Mouse (Mus musculus) liver, embryonic 16.5 days (tissue): ENCODE data around the gene Cyp2d22. TPM values are rescaled to one million over a fixed set of nuclear protein-coding genes. Genes with fewer than 3 reads are reported as not detected.

Experiments
- ATAC-seq: fragments of 200-750 bp; cut with Nextera tagmentation; 2 replicates; pipeline ENCODE4 v1.8.0; 2017; ENCODE audit warnings: low read depth, mild to moderate bottlenecking, moderate number of reproducible peaks, moderate library complexity
- H3K27ac ChIP-seq: fragments of 300-500 bp; sonication (generic); 2 replicates; pipeline ENCODE4 v1.5.1; 2014; ENCODE audit warnings: mild to moderate bottlenecking, low read length
- H3K27me3 ChIP-seq: fragments of 300-500 bp; sonication (generic); 2 replicates; pipeline ENCODE4 v1.6.1; 2014; ENCODE audit warnings: low read depth, low read length, mixed read lengths; ENCODE audit not compliant: control insufficient read depth, insufficient read depth
- H3K36me3 ChIP-seq: fragments of 300-500 bp; sonication (generic); 2 replicates; pipeline ENCODE4 v1.6.1; 2014; ENCODE audit warnings: mild to moderate bottlenecking; ENCODE audit not compliant: control insufficient read depth, insufficient read depth
- H3K4me1 ChIP-seq: fragments of 300-500 bp; sonication (generic); 2 replicates; pipeline ENCODE4 v1.6.1; 2014; ENCODE audit warnings: low read depth, low read length, mixed read lengths; ENCODE audit not compliant: control insufficient read depth
- H3K4me2 ChIP-seq: fragments of 300-500 bp; sonication (generic); 2 replicates; pipeline ENCODE4 v1.6.1; 2014; ENCODE audit warnings: low read depth, low read length, mixed read lengths
- H3K4me3 ChIP-seq: fragments of 300-500 bp; sonication (generic); 2 replicates; pipeline ENCODE4 v1.5.1; 2014; ENCODE audit warnings: low read depth, mild to moderate bottlenecking, low read length
- H3K9ac ChIP-seq: fragments of 300-500 bp; sonication (generic); 2 replicates; pipeline ENCODE4 v1.6.1; 2014; ENCODE audit warnings: low read depth, low read length
- H3K9me3 ChIP-seq: fragments of 300-500 bp; sonication (generic); replicated peaks from 2 replicates; pipeline ENCODE4 v1.6.1; 2016; ENCODE audit warnings: low read length; ENCODE audit not compliant: control insufficient read depth
- WGBS: fragments of 180-500 bp; shearing (Covaris S2); extraction: QIAGEN DNeasy Blood & Tissue Kit; methylation state at CpG from one replicate; pipeline ENCODE4 v1.1.7; 2014; ENCODE audit not compliant: insufficient replicate concordance; 5-methylcytosine and 5-hydroxymethylcytosine counted together
- polyA plus RNA-seq: library from polyadenylated mRNA; unstranded; fragments of >200 nt; fragmentation: Nextera tagmentation; extraction: Ambion mirVana; gene quantifications from 2 replicates; pipeline ENCODE4 v1.2.1, GENCODE M21; 2015

Cyp2d22 gene
- polyA plus RNA-seq, 1 experiment from 2014 or later, result 20.6 TPM

DNA sequence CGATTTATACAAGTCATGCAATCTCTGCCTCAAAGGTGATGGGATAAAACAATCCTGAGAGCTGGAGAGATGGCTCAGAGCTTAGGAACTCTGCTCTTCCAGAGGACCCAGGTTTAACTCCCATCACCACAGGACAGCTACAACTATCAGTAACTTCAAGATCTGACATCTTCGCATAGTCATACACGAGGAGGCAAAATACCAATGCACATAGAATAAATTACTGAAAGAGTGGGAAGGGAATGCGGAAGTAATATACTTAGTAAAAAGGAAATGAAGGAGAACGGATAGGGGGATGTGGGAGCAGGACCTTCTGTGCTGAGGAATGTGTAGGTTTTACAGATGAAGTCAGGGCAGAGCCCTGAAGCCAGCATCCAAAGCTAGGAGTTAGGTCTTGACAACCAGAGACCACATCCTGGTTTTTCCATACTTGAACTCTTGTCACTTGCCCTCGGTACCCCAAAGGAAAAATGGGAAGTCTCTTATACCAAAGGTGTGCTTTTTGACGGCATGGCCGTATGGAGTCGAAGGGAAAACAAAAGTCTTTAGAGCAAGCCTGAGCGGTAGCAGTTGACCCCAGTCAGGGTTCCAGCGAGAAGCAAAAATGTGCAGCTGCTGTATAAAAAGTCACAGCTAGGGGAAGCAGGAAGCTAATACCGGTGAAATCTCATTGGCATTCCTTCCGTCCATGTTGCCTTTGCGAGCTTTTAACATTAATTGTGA, 33.3 kb downstream of the Cyp2d22 start:
- H3K4me2 ChIP-seq, result peak overlapping the region; percentile 74
- H3K4me3 ChIP-seq, result peak overlapping the region; percentile 85
- H3K27ac ChIP-seq, result peak overlapping the region; percentile 96
- 34% methylated on average over 14 of the region's 14 CpGs for WGBS
- no peaks in the 10 kb centered on the region for H3K27me3 ChIP-seq
- no peaks in the 10 kb centered on the region for H3K9me3 ChIP-seq
- no peak for ATAC-seq
- peak overlapping the region; percentile 87 for H3K9ac ChIP-seq
- H3K4me1 ChIP-seq, result peaks cover 81% of the 10 kb centered on the region
- peaks cover 42% of the 10 kb centered on the region for H3K36me3 ChIP-seq

DNA sequence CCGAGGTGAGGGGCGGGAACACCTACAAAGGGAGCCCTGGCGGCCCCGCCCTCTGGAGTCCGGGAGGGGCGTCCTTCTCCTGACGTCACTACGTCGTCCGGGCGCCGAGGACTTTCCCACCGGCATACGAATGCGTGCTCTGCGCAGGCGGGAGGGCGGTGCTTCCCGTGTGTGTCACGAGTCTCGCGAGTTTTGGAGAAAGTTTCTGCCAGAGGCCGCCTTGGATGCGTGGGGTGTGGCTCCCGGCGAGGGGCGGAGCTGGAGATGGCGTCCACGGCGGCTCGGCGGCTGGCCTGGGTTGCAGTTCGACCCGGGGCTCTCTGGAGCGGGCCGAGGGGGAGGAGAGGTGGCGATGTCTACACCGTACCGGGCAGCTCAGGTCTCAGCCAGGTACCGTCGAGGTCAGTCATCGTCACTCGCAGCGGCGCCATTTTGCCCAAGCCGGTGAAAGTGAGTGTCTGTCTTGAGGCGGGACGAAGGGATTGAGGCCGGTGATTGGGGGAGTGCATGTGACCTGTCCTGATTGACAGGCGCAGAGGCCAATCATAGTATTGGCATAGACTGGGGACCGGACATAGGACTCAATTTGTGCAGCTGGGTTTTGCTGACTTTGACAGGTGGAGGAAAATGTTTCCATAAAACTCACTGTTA, 34.1 kb downstream of the Cyp2d22 start:
- H3K36me3 ChIP-seq, result peaks cover 42% of the 10 kb centered on the region

GRCm38 (mm10) chr15:82344971-82345370, 35.1 kb downstream of the Cyp2d22 start:
- Histone ChIP-seq H3K27me3 (no peaks in the 10 kb centered on the region), H3K9ac (peak overlapping the region; percentile 96), H3K4me3 (peak overlapping the region; percentile 38), H3K4me2 (peak overlapping the region; percentile 94), H3K9me3 (no peaks in the 10 kb centered on the region), H3K4me1 (peaks cover 78% of the 10 kb centered on the region), H3K36me3 (peaks cover 33% of the 10 kb centered on the region), H3K27ac (peak overlapping the region; percentile 100)
- no peak for ATAC-seq
- 52% methylated on average over 6 of the region's 6 CpGs for WGBS

More for the DNA sequence above, 34.1 kb downstream of the Cyp2d22 start:
- H3K4me2 ChIP-seq, result peak overlapping the region; percentile 74
- 0% methylated on average over 51 of the region's 51 CpGs for WGBS
- no peaks in the 10 kb centered on the region for H3K27me3 ChIP-seq
- no peaks in the 10 kb centered on the region for H3K9me3 ChIP-seq
- peaks cover 77% of the 10 kb centered on the region for H3K4me1 ChIP-seq
- H3K4me3 ChIP-seq, result peak overlapping the region; percentile 85
- ATAC-seq, result peak; percentile 85
- H3K9ac ChIP-seq, result peak overlapping the region; percentile 87
- peak overlapping the region; percentile 96 for H3K27ac ChIP-seq

GRCm38 (mm10) chr15:82343368-82344287, 36.4 kb downstream of the Cyp2d22 start:
- Histone ChIP-seq H3K4me2 (peak overlapping the region; percentile 94), H3K27ac (peak overlapping the region; percentile 100), H3K4me3 (peak overlapping the region; percentile 69)

DNA sequence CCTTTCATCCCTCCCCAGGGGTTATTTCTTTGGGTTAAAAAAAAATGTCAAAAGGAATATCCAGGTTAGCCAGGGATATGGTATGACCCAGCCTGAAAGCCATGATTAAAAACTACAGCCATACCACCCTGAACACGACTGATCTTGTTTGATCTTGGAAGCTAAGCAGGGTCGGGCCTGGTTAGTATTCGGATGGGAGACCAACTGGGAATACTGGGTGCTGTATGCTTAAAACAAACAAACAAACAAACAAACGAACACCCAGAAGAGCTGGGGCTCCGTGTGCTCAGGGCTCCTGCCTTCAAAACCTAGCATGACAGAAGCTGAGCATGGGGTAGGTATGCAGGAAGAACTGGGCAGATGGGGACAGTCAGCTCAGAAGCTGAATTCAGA, 37.5 kb downstream of the Cyp2d22 start:
- H3K4me2 ChIP-seq, result peak overlapping the region; percentile 94
- 38% methylated on average over 5 of the region's 5 CpGs for WGBS
- ATAC-seq, result no peak
- peaks cover 75% of the 10 kb centered on the region for H3K4me1 ChIP-seq
- H3K9me3 ChIP-seq, result no peaks in the 10 kb centered on the region
- no peaks in the 10 kb centered on the region for H3K27me3 ChIP-seq
- H3K9ac ChIP-seq, result peak overlapping the region; percentile 96
- H3K4me3 ChIP-seq, result peak overlapping the region; percentile 69
- H3K27ac ChIP-seq, result peak overlapping the region; percentile 100
- H3K36me3 ChIP-seq, result peaks cover 11% of the 10 kb centered on the region

More at GRCm38 (mm10) chr15:82343368-82344287, 36.4 kb downstream of the Cyp2d22 start:
- Histone ChIP-seq H3K36me3 (peaks cover 20% of the 10 kb centered on the region), H3K27me3 (no peaks in the 10 kb centered on the region), H3K9ac (peak overlapping the region; percentile 96), H3K4me1 (peaks cover 80% of the 10 kb centered on the region), H3K9me3 (no peaks in the 10 kb centered on the region)
- no peak for ATAC-seq
- WGBS, result 82% methylated on average over 27 of the region's 27 CpGs

GRCm38 (mm10) chr15:82341675-82342542, 38.2 kb downstream of the Cyp2d22 start:
- Histone ChIP-seq H3K36me3 (peaks cover 12% of the 10 kb centered on the region), H3K27me3 (no peaks in the 10 kb centered on the region), H3K4me3 (peak overlapping the region; percentile 69), H3K4me2 (peak overlapping the region; percentile 94), H3K9me3 (no peaks in the 10 kb centered on the region), H3K27ac (peak overlapping the region; percentile 100), H3K4me1 (peaks cover 75% of the 10 kb centered on the region), H3K9ac (peak overlapping the region; percentile 96)
- peak; percentile 62 for ATAC-seq
- WGBS, result 8% methylated on average over 15 of the region's 15 CpGs

DNA sequence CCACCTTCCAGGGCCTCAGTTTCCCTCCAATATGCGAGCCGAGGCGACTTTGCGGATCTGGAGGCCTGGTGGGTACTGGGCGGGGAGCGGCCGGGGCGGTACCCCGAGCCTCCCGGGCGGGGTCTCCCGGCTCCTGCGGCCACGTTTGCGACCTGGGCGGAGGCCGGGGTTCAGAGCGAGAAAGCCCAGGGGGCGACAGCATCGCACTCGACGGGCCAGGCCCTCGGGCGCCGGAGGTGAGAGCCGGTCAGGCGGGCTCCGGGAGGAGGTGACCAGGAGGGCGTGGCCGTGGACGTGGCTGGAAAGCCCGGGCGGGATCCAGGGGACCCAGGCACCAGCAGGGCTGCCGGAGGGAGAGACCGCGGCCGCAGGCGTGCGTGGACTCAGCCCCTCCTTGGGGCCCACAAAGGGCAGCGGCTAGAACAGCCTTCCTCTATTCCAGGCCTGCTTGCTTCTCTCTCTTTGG, 39.0 kb downstream of the Cyp2d22 start:
- H3K9me3 ChIP-seq, result no peaks in the 10 kb centered on the region
- peak overlapping the region; percentile 96 for H3K9ac ChIP-seq
- H3K36me3 ChIP-seq, result peaks cover 20% of the 10 kb centered on the region
- H3K4me3 ChIP-seq, result peak overlapping the region; percentile 69
- WGBS, result under 1% methylated on average over 38 of the region's 40 CpGs
- peaks cover 78% of the 10 kb centered on the region for H3K4me1 ChIP-seq
- peak; percentile 22 for ATAC-seq
- H3K27ac ChIP-seq, result peak overlapping the region; percentile 100
- no peaks in the 10 kb centered on the region for H3K27me3 ChIP-seq
- peak overlapping the region; percentile 94 for H3K4me2 ChIP-seq
